21 mouse cellular contexts compared by ENCODE assay signal in genomic region chr6:77556181-77556580, GRCm38 (mm10).
DNase-seq lines count a peak whose midpoint lies in the region; ATAC-seq and TF ChIP-seq lines count a peak whose summit lies in the region.
"Had no signal": no experiment of that assay in that cellular context is flagged by ENCODE, and none has a peak within 500 bp of the region (broad histone marks: within the 10 kb centered on the region; RNA-seq: fewer than 3 reads in every experiment).

No protein-coding gene starts in this region.

- no peak overlapping the region for H3K27ac ChIP-seq in intestine, embryonic 15.5 days
- H3K27ac ChIP-seq in intestine, postnatal 0 days (ENCODE audit: low read depth, low read length), result no peak overlapping the region
- H3K27ac ChIP-seq in lung, postnatal 0 days (ENCODE audit: low read length), result no peak overlapping the region
- H3K27ac ChIP-seq in intestine, embryonic 16.5 days (ENCODE audit: low read length), result no peak overlapping the region

- H3K4me3 ChIP-seq in intestine, embryonic 15.5 days (replicated peaks), result no peak overlapping the region
- H3K4me3 ChIP-seq in intestine, postnatal 0 days (ENCODE audit: low read depth, low read length), result no peak overlapping the region
- no peak overlapping the region for H3K4me3 ChIP-seq in lung, postnatal 0 days (ENCODE audit: low read depth, low read length)
- H3K4me3 ChIP-seq in intestine, embryonic 16.5 days (ENCODE audit: low read length), result no peak overlapping the region

- no peaks in the 10 kb centered on the region for H3K36me3 ChIP-seq in intestine, embryonic 15.5 days
- no peaks in the 10 kb centered on the region for H3K36me3 ChIP-seq in intestine, postnatal 0 days (ENCODE audit: control insufficient read depth, insufficient read depth)
- H3K36me3 ChIP-seq in lung, postnatal 0 days (ENCODE audit: insufficient read depth, low read length), result no peaks in the 10 kb centered on the region
- H3K36me3 ChIP-seq in intestine, embryonic 16.5 days (ENCODE audit: control insufficient read depth, insufficient read depth, low read length), result no peaks in the 10 kb centered on the region
- H3K36me3 ChIP-seq: G1E had no signal

- H3K27me3 ChIP-seq in intestine, embryonic 15.5 days (replicated peaks), result no peaks in the 10 kb centered on the region
- H3K27me3 ChIP-seq in intestine, postnatal 0 days (replicated peaks; ENCODE audit: control insufficient read depth, insufficient read depth, low read length), result no peaks in the 10 kb centered on the region
- no peaks in the 10 kb centered on the region for H3K27me3 ChIP-seq in lung, postnatal 0 days (replicated peaks; ENCODE audit: insufficient read depth, low read length)
- H3K27me3 ChIP-seq in intestine, embryonic 16.5 days (replicated peaks; ENCODE audit: control insufficient read depth, insufficient read depth, low read length), result no peaks in the 10 kb centered on the region
- H3K27me3 ChIP-seq: CH12.LX, Patski had no signal

- H3K4me2 ChIP-seq in intestine, embryonic 15.5 days (replicated peaks), result no peak overlapping the region
- no peak overlapping the region for H3K4me2 ChIP-seq in intestine, postnatal 0 days (replicated peaks; ENCODE audit: low read depth)
- H3K4me2 ChIP-seq in lung, postnatal 0 days (replicated peaks; ENCODE audit: low read depth, low read length), result no peak overlapping the region
- H3K4me2 ChIP-seq in intestine, embryonic 16.5 days (ENCODE audit: low read depth, low read length), result no peak overlapping the region

- H3K9ac ChIP-seq in intestine, embryonic 15.5 days, result no peak overlapping the region
- no peak overlapping the region for H3K9ac ChIP-seq in intestine, postnatal 0 days (ENCODE audit: low read depth, low read length)
- no peak overlapping the region for H3K9ac ChIP-seq in lung, postnatal 0 days (replicated peaks; ENCODE audit: low read depth)
- no peak overlapping the region for H3K9ac ChIP-seq in intestine, embryonic 16.5 days (ENCODE audit: low read depth, low read length)

- peak; percentile 63 for ATAC-seq in intestine, embryonic 15.5 days
- no peak for ATAC-seq in intestine, postnatal 0 days
- ATAC-seq in lung, postnatal 0 days, result no peak
- peak; percentile 67 for ATAC-seq in intestine, embryonic 16.5 days
- ATAC-seq: activated CD4-positive, CD25-positive, alpha-beta regulatory T cell, adult 4 months; CD4-positive, CD25-positive, alpha-beta regulatory T cell, adult 4 months; Patski had no signal

- TF ChIP-seq CTCF in intestine, postnatal 0 days (IDR thresholded peaks at IDR 0.05; ENCODE audit: low read depth), result no peak
- no peak for TF ChIP-seq CTCF in lung, postnatal 0 days (IDR thresholded peaks at IDR 0.05)

- H3K9me3 ChIP-seq in intestine, embryonic 15.5 days, result no peaks in the 10 kb centered on the region
- no peaks in the 10 kb centered on the region for H3K9me3 ChIP-seq in intestine, postnatal 0 days (ENCODE audit: control insufficient read depth)
- H3K9me3 ChIP-seq in lung, postnatal 0 days (ENCODE audit: low read length), result no peaks in the 10 kb centered on the region
- H3K9me3 ChIP-seq in intestine, embryonic 16.5 days (ENCODE audit: control insufficient read depth, low read length), result no peaks in the 10 kb centered on the region
- H3K9me3 ChIP-seq: G1E had no signal

- 38% methylated on average over 1 of the region's 1 CpGs for WGBS in intestine, embryonic 15.5 days
- WGBS in intestine, postnatal 0 days, result 21% methylated on average over 1 of the region's 1 CpGs
- WGBS in lung, postnatal 0 days, result 56% methylated on average over 1 of the region's 1 CpGs
- 48% methylated on average over 1 of the region's 1 CpGs for WGBS in intestine, embryonic 16.5 days

- DNase-seq in lung, postnatal 0 days (ENCODE audit: low spot score), result peak; percentile 5
- DNase-seq in lung, postnatal 25 days (ENCODE audit: low spot score), result no peak
- DNase-seq in adrenal gland, postnatal 10 days, result no peak
- DNase-seq: adrenal gland, adult 2 months; adrenal gland, adult 8-10 months; adrenal gland, postnatal 14 days; adrenal gland, postnatal 25 days; adrenal gland, postnatal 36 days; B cell, adult 2 months; cerebellum, adult 11 months; cerebellum, adult 11-12 months; cerebellum, adult 18-20 months; cerebellum, adult 2 months had no signal

- no peak for TF ChIP-seq EP300 in lung, postnatal 0 days (IDR thresholded peaks at IDR 0.05)

- H3K4me1 ChIP-seq in intestine, embryonic 15.5 days (replicated peaks), result 0 out of 2 replicates have a peak, but pooled peaks cover 2% of the 10 kb centered on the region
- H3K4me1 ChIP-seq in intestine, postnatal 0 days (replicated peaks; ENCODE audit: control insufficient read depth, insufficient read depth, low read length), result no peaks in the 10 kb centered on the region
- H3K4me1 ChIP-seq in lung, postnatal 0 days (ENCODE audit: insufficient read depth, low read depth, low read length), result no peaks in the 10 kb centered on the region
- no peaks in the 10 kb centered on the region for H3K4me1 ChIP-seq in intestine, embryonic 16.5 days (ENCODE audit: control insufficient read depth, insufficient read depth, low read length)

Comparison
In these comparisons a context has a peak if more than half of its experiments do, and no peak if none do; other contexts are left out.
1. ATAC-seq: peak in intestine, embryonic 15.5 days (single experiment) and intestine, embryonic 16.5 days (single experiment); none in intestine, postnatal 0 days (single experiment) and lung, postnatal 0 days (single experiment).